Mouse (Mus musculus): ENCODE measurements around the gene Atp8a1. TPM values are rescaled to one million over a fixed set of nuclear protein-coding genes. Genes with fewer than 3 reads are reported as not detected.

The Atp8a1 gene
- total and polyA plus RNA-seq, 3 experiments = 4.4 to 11.2 (median 5.5) TPM

GRCm38 (mm10) chr5:67800801-67801200, 46.4 kb downstream of the Atp8a1 start:
- H3K79me2 ChIP-seq (replicated peaks; ENCODE audit: control insufficient read depth, extremely low read depth, insufficient read depth, poor library complexity, severe bottlenecking) = no peaks in the 10 kb centered on the region
- H3K9ac ChIP-seq (ENCODE audit: insufficient read depth, low read depth) = no peak overlapping the region
- H3K4me3 ChIP-seq (replicated peaks in 1 of 3; ENCODE audit: low read depth in 2 of 3, low read length in 2 of 3, poor library complexity in 1 of 3) = no peak overlapping the region
- dilution Hi-C loops (cut with MboI; ENCODE audit: extremely low pct_ligation_motif_present, extremely low pct_unique_long_range_greater_than_20kb, low sequenced_read_pairs) = no loop called here
- peaks cover 0 to 13% of the 10 kb centered on the region in 2 experiments for H3K36me3 ChIP-seq (replicated peaks in 1 of 2; ENCODE audit: control insufficient read depth in 1 of 2, insufficient read depth in 1 of 2, low read length in 1 of 2)
- H3K27ac ChIP-seq (ENCODE audit: insufficient read depth, low read depth) = no peak overlapping the region
- no peak for DNase-seq (ENCODE audit: extremely low read depth)
- H3K4me2 ChIP-seq (ENCODE audit: insufficient read depth, low read depth, poor library complexity, severe bottlenecking) = no peak overlapping the region
- H3K9me3 ChIP-seq (replicated peaks; ENCODE audit: low read length) = no peaks in the 10 kb centered on the region
- peaks cover under 1 to 4% of the 10 kb centered on the region in 2 experiments; a peak in 2 of 4 replicates for H3K4me1 ChIP-seq (ENCODE audit: control insufficient read depth in 1 of 2, insufficient read depth in 2 of 2)
- no peaks in the 10 kb centered on the region for H3K27me3 ChIP-seq (replicated peaks)
- in situ Hi-C loops (cut with MboI; ENCODE audit: low pct_ligation_motif_present, low pct_unique_long_range_greater_than_20kb, low sequenced_read_pairs) = no loop called here
- TF ChIP-seq NRF1 (IDR thresholded peaks at IDR 0.05; ENCODE audit: low read depth, low read length) (no peak), MXI1 (IDR thresholded peaks at IDR 0.05; ENCODE audit: low read depth, low read length) (no peak), USF2 (conservative IDR thresholded peaks at IDR 0.05; ENCODE audit: low read depth, low read length) (no peak), JUND (conservative IDR thresholded peaks at IDR 0.05; ENCODE audit: low read depth, low read length) (no peak), RAD21 (IDR thresholded peaks at IDR 0.05; ENCODE audit: low read depth, low read length) (no peak), SIN3A (IDR thresholded peaks at IDR 0.05; ENCODE audit: low read length) (no peak)

- no peak for DNase-seq (ENCODE audit: extremely low read depth)
- Histone ChIP-seq H3K9ac (ENCODE audit: insufficient read depth, low read depth) (no peak overlapping the region), H3K4me1 (ENCODE audit: control insufficient read depth in 1 of 2, insufficient read depth in 2 of 2) (peaks cover 9 to 13% of the 10 kb centered on the region in 2 experiments), H3K36me3 (replicated peaks in 1 of 2; ENCODE audit: control insufficient read depth in 1 of 2, insufficient read depth in 1 of 2, low read length in 1 of 2) (peaks cover 0 to 13% of the 10 kb centered on the region in 2 experiments), H3K4me2 (ENCODE audit: insufficient read depth, low read depth, poor library complexity, severe bottlenecking) (no peak overlapping the region), H3K9me3 (replicated peaks; ENCODE audit: low read length) (no peaks in the 10 kb centered on the region), H3K27ac (ENCODE audit: insufficient read depth, low read depth) (no peak overlapping the region), H3K4me3 (replicated peaks in 1 of 3; ENCODE audit: low read depth in 2 of 3, low read length in 2 of 3, poor library complexity in 1 of 3) (no peak overlapping the region), H3K27me3 (replicated peaks) (no peaks in the 10 kb centered on the region), H3K79me2 (replicated peaks; ENCODE audit: control insufficient read depth, extremely low read depth, insufficient read depth, poor library complexity, severe bottlenecking) (no peaks in the 10 kb centered on the region)
- in situ Hi-C loops (cut with MboI; ENCODE audit: low pct_ligation_motif_present, low pct_unique_long_range_greater_than_20kb, low sequenced_read_pairs) = no loop called here
- dilution Hi-C loops (cut with MboI; ENCODE audit: extremely low pct_ligation_motif_present, extremely low pct_unique_long_range_greater_than_20kb, low sequenced_read_pairs) = no loop called here
- no peak for TF ChIP-seq MAZ (IDR thresholded peaks at IDR 0.05; ENCODE audit: low read depth, low read length)
- no peak for TF ChIP-seq ELF1 (IDR thresholded peaks at IDR 0.05; ENCODE audit: low read depth, low read length)
- TF ChIP-seq POLR2A (IDR thresholded peaks at IDR 0.05; ENCODE audit: low read depth, low read length) = no peak
- TF ChIP-seq NRF1 (IDR thresholded peaks at IDR 0.05; ENCODE audit: low read depth, low read length) = no peak
- no peak for TF ChIP-seq ZKSCAN1 (IDR thresholded peaks at IDR 0.05; ENCODE audit: borderline replicate concordance, low read depth, low read length)
- no peak for TF ChIP-seq RAD21 (IDR thresholded peaks at IDR 0.05; ENCODE audit: low read depth, low read length)
- no peak for TF ChIP-seq KAT2A (IDR thresholded peaks at IDR 0.05; ENCODE audit: insufficient replicate concordance, low read length)
- no peak for TF ChIP-seq MYC (IDR thresholded peaks at IDR 0.05; ENCODE audit: low read depth, low read length)
- no peak for TF ChIP-seq CHD1 (IDR thresholded peaks at IDR 0.05; ENCODE audit: low read depth, low read length)
- TF ChIP-seq RCOR1 (conservative IDR thresholded peaks at IDR 0.05; ENCODE audit: low read depth, low read length) = no peak
- no peak for TF ChIP-seq ZMIZ1 (IDR thresholded peaks at IDR 0.05; ENCODE audit: low read depth, low read length)
- no peak for TF ChIP-seq UBTF (IDR thresholded peaks at IDR 0.05; ENCODE audit: low read depth, low read length)
These were observed 47.4 kb downstream of the Atp8a1 start for GRCm38 (mm10) chr5:67799785-67800184.

All from CH12.LX (cell line).